Mouse (Mus musculus) bone marrow, adult 2 months (tissue): Measurements from ENCODE around the gene Chchd6.

Source experiments
- CTCF ChIP-seq: fragments of 200-500 bp; IDR thresholded peaks from 2 replicates; pipeline ENCODE4 v1.5.1; 2011; ENCODE audit warnings: low read length, control low read depth; ENCODE audit not compliant: control insufficient read depth, insufficient read depth
- POLR2A ChIP-seq: fragments of 200-500 bp; IDR thresholded peaks from 2 replicates; pipeline ENCODE4 v1.6.1; 2011; ENCODE audit warnings: low read depth, mild to moderate bottlenecking, control low read depth, low read length, borderline replicate concordance; ENCODE audit not compliant: control insufficient read depth

DNA sequence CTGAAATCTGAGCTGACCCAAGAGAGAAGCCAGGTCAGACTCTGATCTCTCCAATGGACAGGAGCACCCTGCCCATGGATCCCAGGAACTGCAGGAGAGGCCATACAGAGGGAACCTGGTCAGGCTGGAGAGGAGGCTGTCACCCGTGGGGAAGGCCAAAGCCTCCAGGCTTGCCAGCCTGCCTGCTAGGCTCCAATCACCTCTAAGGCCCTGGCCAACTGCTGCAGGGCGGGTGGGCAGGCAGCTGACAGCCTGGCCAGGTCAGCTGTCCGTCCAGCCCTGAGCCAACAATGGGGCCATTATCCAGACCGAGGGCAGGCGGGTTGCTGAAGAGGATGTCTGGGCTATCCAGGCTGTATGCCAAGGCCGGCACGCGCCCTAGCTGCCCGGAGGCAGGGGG lies 247.1 kb downstream of the Chchd6 start:
- TF ChIP-seq CTCF (no peak), POLR2A (no peak)
